Mouse (Mus musculus): ENCODE results near the gene Ank3.

GRCm38 (mm10) chr10:69405431-69405830 lies 6.9 kb downstream of the Ank3 start:
- no peak for TF ChIP-seq CTCF (IDR thresholded peaks at IDR 0.05; ENCODE audit: low read depth)
- TF ChIP-seq EP300 (IDR thresholded peaks at IDR 0.05; ENCODE audit: low read depth) = no peak
